Mouse (Mus musculus): ENCODE measurements around the gene Kars.

DNA sequence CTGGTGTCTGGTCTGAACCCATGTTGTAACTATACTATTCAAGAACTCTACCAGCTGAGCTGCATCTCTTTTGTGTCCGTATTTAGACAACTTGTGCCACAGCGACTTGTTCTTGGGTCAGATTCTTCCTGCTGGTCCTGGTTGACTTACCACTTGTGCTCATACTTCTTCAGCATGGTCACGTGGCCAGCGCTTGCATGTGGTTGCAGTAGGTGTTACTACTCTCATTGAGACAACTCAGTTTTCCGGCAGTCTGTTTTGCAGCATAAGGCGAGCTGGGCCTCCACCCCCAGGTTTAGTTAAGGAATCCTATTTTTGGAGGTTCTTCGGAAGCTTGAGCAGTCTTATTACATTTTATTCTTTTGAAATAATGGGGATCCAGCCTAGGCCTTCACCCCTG is 59.8 kb downstream of the Kars start:
- TF ChIP-seq EP300 (IDR thresholded peaks at IDR 0.05; ENCODE audit: low read depth) (no peak), CTCF (IDR thresholded peaks at IDR 0.05; ENCODE audit: low read depth) (no peak)

All from heart, postnatal 0 days (tissue).